Mouse (Mus musculus) layer of hippocampus, adult 11-12 months (tissue): ENCODE results near the gene Slc44a5.

Source experiments
- DNase-seq: peaks from one replicate; pipeline ENCODE4 v3.0.0; 2022; ENCODE audit warnings: low spot score

Gene Slc44a5

GRCm38 (mm10) chr3:153973171-153973948, at the start of gene Slc44a5:
TSS of gene Slc44a5 (plus strand) at chr3:153973436.
- DNase-seq = peak; percentile 42

GRCm38 (mm10) chr3:153926333-153926732, 46.9 kb upstream of the Slc44a5 start:
- DNase-seq = no peak

GRCm38 (mm10) chr3:153929526-153929925, 43.7 kb upstream of the Slc44a5 start:
- no peak for DNase-seq

- no peak for DNase-seq
These were observed 40.8 kb upstream of the Slc44a5 start for GRCm38 (mm10) chr3:153932461-153932860.

GRCm38 (mm10) chr3:153935878-153936277, 37.4 kb upstream of the Slc44a5 start:
- DNase-seq = no peak

GRCm38 (mm10) chr3:153937116-153937810, 36.0 kb upstream of the Slc44a5 start:
- no peak for DNase-seq

GRCm38 (mm10) chr3:153940021-153940420, 33.2 kb upstream of the Slc44a5 start:
- DNase-seq = no peak

GRCm38 (mm10) chr3:153940486-153940885, 32.8 kb upstream of the Slc44a5 start:
- DNase-seq = no peak

- DNase-seq = no peak
These were observed 31.6 kb upstream of the Slc44a5 start for GRCm38 (mm10) chr3:153941613-153942012.

GRCm38 (mm10) chr3:153943003-153943640, 30.1 kb upstream of the Slc44a5 start:
- no peak for DNase-seq

GRCm38 (mm10) chr3:153943901-153944334, 29.3 kb upstream of the Slc44a5 start:
- no peak for DNase-seq

GRCm38 (mm10) chr3:153944335-153944990, 28.8 kb upstream of the Slc44a5 start, which contains the start of gene Acadm:
TSS of gene Acadm (minus strand) at chr3:153944632.
- peak; percentile 95 for DNase-seq

GRCm38 (mm10) chr3:153947271-153947670, 26.0 kb upstream of the Slc44a5 start:
- no peak for DNase-seq

- DNase-seq = no peak
These were observed 25.1 kb upstream of the Slc44a5 start for GRCm38 (mm10) chr3:153948176-153948575.

- no peak for DNase-seq
These were observed 15.3 kb upstream of the Slc44a5 start for GRCm38 (mm10) chr3:153957916-153958315.

- DNase-seq = peak; percentile 45
These were observed 14.1 kb upstream of the Slc44a5 start for GRCm38 (mm10) chr3:153959035-153959730.

GRCm38 (mm10) chr3:153959731-153960207, 13.5 kb upstream of the Slc44a5 start:
- no peak for DNase-seq

- no peak for DNase-seq
These were observed 12.4 kb upstream of the Slc44a5 start for GRCm38 (mm10) chr3:153960884-153961283.

- DNase-seq = no peak
These were observed 11.4 kb upstream of the Slc44a5 start for GRCm38 (mm10) chr3:153961632-153962389.

GRCm38 (mm10) chr3:153967447-153967846, 5.8 kb upstream of the Slc44a5 start:
- DNase-seq = no peak

GRCm38 (mm10) chr3:153968549-153968948, 4.7 kb upstream of the Slc44a5 start:
- peak; percentile 70 for DNase-seq
